Mouse (Mus musculus) A20 (cell line): ENCODE measurements around the gene Nfam1.

ENCODE experiments used
- DNase-seq: peaks from one replicate; pipeline ENCODE4 v3.0.0-alpha.2; 2011; ENCODE audit warnings: low read depth, low spot score

Nfam1 gene

DNA sequence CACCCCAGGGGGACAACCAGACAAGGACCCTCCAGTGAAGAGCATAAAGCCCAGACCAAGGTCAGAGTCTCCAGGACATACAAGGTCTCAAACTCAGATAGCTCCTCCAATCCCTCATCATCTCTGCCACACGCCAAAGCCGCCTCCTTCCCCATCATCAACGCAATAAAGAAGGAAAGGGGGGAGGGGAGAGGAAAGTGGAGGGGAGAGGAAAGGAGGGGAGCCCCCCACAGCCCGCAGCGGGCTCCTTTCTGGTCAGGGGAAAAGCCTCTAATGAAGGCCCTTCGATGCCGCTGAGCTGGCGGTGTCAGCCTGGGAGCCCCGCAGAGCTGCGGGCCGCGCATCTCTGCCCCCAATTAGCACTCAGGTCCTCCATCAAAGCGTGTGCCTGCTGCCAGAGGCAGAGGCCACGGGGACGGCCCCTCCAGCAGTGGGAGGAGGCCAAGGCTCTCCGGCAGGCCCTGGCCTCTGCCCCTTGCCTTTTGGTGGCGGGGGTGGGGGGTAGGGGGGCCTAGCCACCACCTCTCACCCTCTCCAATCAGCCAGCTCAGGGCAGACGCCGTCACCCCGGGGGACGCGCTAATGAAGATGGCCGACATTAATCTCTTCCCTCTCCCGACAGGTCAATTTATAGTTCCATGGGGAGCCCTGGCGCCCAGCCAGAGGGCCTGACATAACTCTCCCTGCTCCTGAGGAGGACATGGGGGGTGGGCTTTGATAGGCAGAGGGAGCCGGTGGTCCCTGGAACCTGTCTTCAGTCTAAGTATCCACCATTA, 72.1 kb downstream of the Nfam1 start:
- no peak for DNase-seq

DNA sequence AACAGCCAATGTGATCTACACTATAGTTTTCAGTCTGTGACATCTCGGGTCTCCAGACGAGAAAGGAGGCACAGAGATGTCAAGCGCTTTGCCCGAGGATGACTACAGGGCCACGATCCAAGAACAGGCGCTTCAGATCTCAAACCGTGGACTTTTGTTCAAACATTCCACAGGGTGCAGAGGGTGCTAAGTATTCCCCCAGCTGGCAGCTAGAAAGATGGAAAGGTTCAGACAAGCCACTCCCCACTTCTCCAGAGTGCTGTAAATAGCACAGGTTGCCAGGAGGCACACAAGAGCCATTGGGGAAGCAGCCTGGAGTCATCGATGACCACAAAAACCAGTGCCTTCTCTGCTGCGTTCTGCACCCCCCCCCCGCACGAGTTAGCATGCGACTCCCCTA, 74.0 kb downstream of the Nfam1 start:
- DNase-seq: no peak

DNA sequence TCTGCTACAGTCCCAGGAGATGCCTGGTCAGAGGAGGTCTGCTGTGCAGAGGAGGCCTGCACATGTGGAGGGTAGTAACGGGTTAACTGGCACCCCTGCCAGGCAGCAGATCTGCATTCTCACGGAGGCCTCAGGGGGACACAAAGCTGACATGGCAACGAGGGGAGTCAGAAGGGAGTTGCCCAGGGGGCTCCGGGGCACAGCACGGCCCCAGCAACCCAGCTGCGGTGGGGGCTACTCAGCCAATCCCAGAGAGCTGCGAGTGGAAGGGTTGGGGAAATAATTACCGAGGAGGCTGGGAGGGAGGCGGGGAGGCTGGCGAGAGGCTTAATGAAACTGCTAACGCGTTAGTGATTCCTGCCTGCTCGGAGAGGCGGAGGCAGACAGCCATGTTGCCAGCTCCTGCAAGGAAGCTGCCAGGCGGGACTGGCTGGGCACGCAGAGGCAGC, 74.8 kb downstream of the Nfam1 start:
- DNase-seq: no peak

DNA sequence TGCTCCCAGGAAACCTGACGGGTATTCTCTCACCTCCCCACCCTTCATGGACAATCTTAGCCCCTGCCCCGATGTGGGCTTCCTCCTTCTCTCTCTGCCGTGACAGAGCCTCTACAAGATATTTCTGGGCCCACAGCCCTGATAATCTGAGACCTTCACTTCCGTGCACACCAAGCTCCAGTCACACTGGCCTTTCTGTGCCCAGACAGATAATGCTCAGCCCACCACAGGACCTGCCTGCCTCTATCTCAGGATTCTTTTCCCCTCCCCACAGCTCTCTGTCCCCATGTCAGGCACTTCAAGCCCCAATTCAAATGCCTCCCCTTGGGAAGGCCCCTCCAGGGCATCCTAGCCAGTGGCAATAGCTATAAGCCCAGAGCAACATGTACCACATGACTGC, 76.4 kb downstream of the Nfam1 start:
- no peak for DNase-seq

DNA sequence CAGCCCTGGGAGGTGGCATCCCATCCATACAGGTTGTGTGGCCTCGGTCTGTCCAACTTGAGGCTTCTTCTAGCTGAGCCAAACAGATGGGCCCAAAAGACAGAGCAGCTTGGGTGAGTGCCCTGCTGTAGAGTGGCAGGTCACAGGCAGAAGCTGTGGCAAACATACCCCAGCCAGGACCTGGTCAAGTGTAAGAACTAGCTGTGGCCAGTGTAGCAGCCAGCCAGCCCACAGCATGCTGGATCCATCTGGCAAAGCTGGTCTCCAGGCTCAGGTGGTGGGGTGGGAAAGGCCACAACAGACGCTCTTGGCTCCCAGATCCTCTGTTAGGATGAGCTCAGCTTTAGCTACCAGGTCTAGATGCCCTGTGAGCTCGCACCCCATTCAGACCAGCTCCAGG, 76.8 kb downstream of the Nfam1 start:
- DNase-seq: no peak

DNA sequence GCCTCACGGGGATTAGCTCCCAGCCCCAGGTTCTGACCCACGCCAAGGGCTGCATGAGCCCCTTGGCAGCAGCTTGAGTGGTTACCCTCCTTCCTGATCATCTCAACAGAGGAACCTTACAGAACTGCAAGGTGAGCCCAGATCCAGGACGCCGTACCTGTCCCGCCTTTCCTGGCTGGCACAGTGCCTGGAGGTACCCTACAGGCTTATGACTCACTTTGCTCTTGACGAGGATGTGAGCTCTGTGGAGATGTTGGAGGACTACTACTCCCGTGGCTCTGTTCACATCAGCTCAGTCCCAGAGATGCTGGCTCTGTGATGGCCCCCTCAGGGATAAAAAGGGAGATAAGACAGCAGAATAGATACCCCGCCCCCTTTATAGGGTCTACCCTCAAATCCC, 77.8 kb downstream of the Nfam1 start:
- no peak for DNase-seq

DNA sequence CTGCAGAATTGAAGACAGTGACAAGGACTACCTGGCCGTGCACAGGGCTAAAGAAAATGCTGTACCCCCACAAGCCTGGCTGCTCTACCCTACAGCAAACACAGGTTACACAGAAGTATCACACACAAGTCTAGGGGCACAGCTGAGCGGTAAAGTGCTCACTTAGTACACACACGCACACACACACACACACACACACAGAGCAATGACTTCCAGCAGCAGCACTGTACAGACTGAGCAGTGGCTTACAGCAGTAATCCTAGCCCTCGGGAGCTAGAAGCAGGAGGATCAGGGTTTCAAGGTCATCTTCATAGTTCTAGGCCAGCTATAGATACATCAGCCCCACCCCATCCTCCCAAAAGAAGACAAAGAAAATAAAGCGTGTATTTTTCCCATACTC, 79.1 kb downstream of the Nfam1 start:
- DNase-seq: no peak

DNA sequence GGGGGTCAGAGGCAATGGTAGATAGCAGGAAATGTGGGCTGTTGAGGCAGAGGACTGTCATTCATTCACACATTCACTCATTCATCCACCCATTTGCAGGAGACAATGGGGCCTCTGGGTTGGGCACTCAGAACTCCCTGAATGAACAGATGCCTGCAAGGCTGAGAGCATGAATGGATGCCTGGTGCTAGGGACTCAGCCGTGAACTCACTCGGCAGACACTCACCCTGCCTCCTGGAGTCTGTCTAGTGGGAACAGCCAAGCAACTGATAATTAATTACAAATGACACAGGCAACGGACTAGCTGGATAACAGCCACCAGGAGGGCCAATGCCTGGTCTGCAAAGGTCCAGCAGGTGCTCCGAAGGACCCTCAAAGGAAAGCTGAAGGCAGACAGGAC, 80.0 kb downstream of the Nfam1 start:
- DNase-seq: no peak

DNA sequence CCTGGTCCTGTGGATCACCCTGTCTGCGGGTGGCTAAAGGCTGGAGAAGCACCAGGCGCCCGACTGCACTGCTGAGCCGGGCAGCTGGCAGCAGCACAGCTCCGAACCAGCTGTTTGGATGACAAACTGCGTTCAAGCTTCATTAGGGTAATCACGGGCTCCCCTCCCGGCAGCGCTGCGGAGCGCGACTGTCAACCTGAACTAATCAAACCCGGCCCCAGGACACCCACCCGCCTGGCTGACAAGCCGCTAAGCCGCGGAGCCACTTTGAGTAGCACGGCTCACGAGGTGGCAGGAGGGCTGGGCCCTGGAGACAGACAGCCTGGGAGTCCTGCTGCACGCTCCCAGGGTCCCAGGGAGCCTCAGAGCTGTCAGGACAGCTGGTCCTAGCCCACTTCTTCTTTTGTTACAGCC, 80.8 kb downstream of the Nfam1 start:
- DNase-seq: peak; percentile 53

DNA sequence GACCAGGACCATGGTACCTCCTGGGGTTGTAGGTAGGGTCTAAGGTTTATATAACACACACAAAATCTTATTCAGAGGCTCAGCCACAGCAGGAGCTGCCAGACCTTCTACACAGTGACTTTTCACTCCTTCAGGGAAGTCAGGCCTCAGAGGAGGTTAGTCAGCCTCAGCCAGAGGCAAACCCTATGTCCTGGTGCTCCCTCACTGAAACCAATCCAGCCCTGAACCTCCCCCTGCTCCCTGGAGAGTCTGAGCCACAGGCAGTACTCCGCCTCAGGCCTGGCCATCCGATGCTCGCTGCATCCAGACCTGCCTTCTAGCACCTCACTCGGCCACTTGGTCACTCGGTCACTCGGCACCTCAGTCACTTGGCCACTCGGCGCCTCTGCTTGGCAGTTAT, 82.9 kb downstream of the Nfam1 start:
- DNase-seq: no peak

DNA sequence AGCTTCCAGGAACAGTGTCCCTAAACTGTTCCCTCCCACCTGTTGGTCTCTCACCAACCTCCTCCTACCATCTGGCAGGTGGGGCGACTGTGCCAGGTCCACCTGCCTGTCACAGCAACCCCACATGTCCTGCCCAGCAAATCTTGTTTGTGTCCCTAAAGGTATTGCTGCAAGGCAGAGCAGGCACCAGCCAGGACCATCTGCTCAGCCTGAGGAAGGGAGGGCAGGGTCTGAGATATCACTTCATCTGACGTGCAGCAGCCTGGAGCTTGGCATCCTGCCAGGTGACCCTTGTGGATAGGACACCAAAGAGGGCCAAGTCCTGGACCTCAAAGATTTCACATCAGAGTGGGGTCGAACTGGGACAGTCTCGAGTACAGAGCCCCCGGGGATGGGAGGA, 85.7 kb downstream of the Nfam1 start:
- no peak for DNase-seq

DNA sequence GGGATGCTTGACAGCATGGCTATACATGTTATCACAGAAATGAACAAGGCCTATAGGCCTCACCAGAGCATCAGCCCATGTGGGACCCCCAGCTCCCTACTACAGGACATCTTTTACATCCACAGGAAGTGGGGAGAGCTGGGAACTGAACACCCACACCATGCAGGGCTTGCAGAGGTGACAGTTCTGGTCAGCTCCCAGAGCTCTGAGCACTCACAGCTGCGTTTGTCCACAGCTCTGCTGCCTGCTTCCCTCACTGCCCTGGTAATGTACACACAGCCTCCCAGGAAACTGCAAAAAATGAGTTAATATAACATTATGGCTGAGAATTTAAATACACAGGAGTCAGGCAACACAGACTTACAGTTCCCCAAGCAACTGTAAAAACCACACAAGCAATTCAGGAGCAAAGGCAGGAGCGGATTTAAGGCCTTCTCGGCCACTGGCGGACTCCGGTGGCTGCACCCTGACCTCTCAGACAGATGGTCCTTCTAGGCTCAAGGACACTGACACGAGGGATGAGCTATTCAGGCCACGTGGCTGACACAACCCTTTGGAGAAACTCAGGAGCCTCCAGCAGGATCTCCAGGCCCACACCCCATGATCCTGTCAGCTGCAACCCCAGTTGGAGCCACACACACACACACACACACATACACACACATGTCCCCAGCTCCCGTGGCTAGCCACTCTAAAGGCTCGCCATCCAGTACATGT, 88.5 kb downstream of the Nfam1 start:
- DNase-seq: no peak
